Mouse (Mus musculus) stomach, embryonic 14.5 days (tissue): ENCODE results near the gene Hes3. TPM values are rescaled to one million over a fixed set of nuclear protein-coding genes. Genes with fewer than 3 reads are reported as not detected.

Source experiments
- ATAC-seq: fragments of 200-750 bp; cut with Nextera tagmentation; 2 replicates; pipeline ENCODE4 v1.8.0; 2017; ENCODE audit warnings: low read depth, moderate TSS enrichment; ENCODE audit not compliant: insufficient number of reproducible peaks, insufficient read depth, low FRiP score
- H3K27ac ChIP-seq: fragments of 300-500 bp; sonication (generic); 2 replicates; pipeline ENCODE4 v1.5.1; 2014; ENCODE audit warnings: mild to moderate bottlenecking, low read length, moderate library complexity, mixed read lengths
- H3K27me3 ChIP-seq: fragments of 300-500 bp; sonication (generic); 2 replicates; pipeline ENCODE4 v1.6.1; 2014; ENCODE audit warnings: low read length, control low read depth, mixed read lengths; ENCODE audit not compliant: control insufficient read depth, insufficient read depth
- H3K36me3 ChIP-seq: fragments of 300-500 bp; sonication (generic); 2 replicates; pipeline ENCODE4 v1.6.1; 2014; ENCODE audit warnings: mild to moderate bottlenecking, control low read depth, low read length, moderate library complexity, mixed read lengths; ENCODE audit not compliant: control insufficient read depth, insufficient read depth
- H3K4me1 ChIP-seq: fragments of 300-500 bp; sonication (generic); 2 replicates; pipeline ENCODE4 v1.6.1; 2014; ENCODE audit warnings: low read length, control low read depth, mixed read lengths; ENCODE audit not compliant: control insufficient read depth, insufficient read depth
- H3K4me2 ChIP-seq: fragments of 300-500 bp; sonication (generic); replicated peaks from 2 replicates; pipeline ENCODE4 v1.6.1; 2014; ENCODE audit warnings: low read depth, low read length, control low read depth
- H3K4me3 ChIP-seq: fragments of 300-500 bp; sonication (generic); 2 replicates; pipeline ENCODE4 v1.5.1; 2014; ENCODE audit warnings: low read depth, low read length, control low read depth
- H3K9ac ChIP-seq: fragments of 300-500 bp; sonication (generic); replicated peaks from 2 replicates; pipeline ENCODE4 v1.6.1; 2014; ENCODE audit warnings: low read depth, mild to moderate bottlenecking, control low read depth, low read length, moderate library complexity, mixed read lengths
- H3K9me3 ChIP-seq: fragments of 300-500 bp; sonication (generic); 2 replicates; pipeline ENCODE4 v1.6.1; 2016; ENCODE audit warnings: low read depth, low read length, control low read depth; ENCODE audit not compliant: control insufficient read depth
- WGBS: fragments of 180-500 bp; shearing (Covaris S2); extraction: QIAGEN DNeasy Blood & Tissue Kit; methylation state at CpG from one replicate; pipeline ENCODE4 v1.1.7; 2014; 5-methylcytosine and 5-hydroxymethylcytosine counted together
- polyA plus RNA-seq: library from polyadenylated mRNA; unstranded; fragments of >200 nt; fragmentation: Nextera tagmentation; extraction: Ambion mirVana; gene quantifications from 2 replicates; pipeline ENCODE4 v1.2.1, GENCODE M21; 2014

Hes3 gene
- 0.43 TPM in 1 of 2 replicates, not detected in the other for polyA plus RNA-seq

DNA sequence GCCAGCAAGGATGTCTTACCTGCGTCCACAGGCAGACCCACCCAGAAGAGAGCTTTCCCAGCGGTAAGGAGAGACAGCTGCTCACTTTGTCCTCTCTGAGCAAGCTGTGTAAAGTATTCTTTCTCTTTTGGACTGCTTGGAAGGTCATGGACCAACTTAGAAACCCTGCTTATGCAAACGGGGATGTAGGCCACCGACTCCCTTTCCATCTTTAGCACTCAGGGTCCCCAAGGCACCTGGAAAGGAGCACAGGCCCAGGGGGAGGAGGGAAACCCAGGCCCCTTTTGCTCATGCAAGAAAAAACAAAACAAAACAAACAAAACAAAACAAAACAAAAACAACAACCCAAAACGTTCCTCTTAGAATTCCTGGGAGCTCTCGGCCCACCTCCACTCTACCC, at the start of gene Hes3:
Gene Hes3, minus strand, starts transcription at position 101 of the 400 bp plus-strand sequence.
- no peak for ATAC-seq
- no peaks in the 10 kb centered on the region for H3K9me3 ChIP-seq
- H3K9ac ChIP-seq: no peak within 1 kb of the TSS
- 33% methylated on average over 6 of the region's 6 CpGs for WGBS
- peak within 1 kb of the TSS; percentile 8; the same call in 1 of the 2 replicates for H3K4me3 ChIP-seq
- H3K4me1 ChIP-seq: peaks cover 19% of the 10 kb centered on the region; the same call in 1 of the 2 replicates
- no peaks in the 10 kb centered on the region for H3K36me3 ChIP-seq
- peaks cover 43% of the 10 kb centered on the region for H3K27me3 ChIP-seq
- no peak within 1 kb of the TSS for H3K27ac ChIP-seq
- H3K4me2 ChIP-seq: peak within 1 kb of the TSS; percentile 37

DNA sequence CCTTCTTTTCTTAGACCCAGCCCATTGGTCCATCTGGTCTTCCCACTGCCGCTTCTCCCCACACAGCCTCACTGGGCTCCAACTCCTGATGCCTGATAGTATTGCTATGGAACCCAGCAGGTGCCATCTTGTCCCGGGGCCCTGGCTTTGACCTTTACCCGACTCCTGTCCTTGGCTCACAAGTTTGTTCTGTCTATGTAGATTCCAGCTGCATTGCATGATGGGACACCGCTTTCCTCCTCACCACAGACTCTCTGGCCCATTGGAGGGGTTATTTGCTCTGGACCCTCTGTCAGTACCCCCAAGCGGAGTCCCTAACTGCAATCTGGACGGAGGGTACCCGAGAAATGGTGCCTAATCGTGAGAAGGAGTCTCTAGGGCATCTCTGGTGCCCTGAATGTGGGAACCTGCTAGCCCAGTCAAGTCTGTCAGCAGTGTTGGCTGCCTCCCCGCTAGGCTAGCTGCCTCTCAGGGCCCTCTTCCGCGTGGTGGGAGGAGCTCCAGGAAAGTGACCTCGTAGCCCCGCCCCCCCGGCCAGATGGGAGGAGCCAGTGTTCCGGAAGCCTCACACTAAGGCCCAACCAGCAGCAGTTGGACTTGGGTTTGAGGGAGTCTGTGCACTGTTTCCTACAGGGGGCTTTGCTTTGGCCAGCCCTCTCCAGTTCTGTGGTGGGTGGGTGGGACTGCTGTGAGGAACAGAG, 49.3 kb upstream of the Hes3 start:
- Histone ChIP-seq H3K9me3 (no peaks in the 10 kb centered on the region), H3K4me1 (peaks cover 13% of the 10 kb centered on the region; the same call in 1 of the 2 replicates), H3K27ac (no peak overlapping the region), H3K4me3 (no peak overlapping the region), H3K36me3 (no peaks in the 10 kb centered on the region), H3K4me2 (no peak overlapping the region), H3K9ac (no peak overlapping the region), H3K27me3 (peaks cover 28% of the 10 kb centered on the region)
- 37% methylated on average over 15 of the region's 15 CpGs for WGBS
- ATAC-seq: no peak

DNA sequence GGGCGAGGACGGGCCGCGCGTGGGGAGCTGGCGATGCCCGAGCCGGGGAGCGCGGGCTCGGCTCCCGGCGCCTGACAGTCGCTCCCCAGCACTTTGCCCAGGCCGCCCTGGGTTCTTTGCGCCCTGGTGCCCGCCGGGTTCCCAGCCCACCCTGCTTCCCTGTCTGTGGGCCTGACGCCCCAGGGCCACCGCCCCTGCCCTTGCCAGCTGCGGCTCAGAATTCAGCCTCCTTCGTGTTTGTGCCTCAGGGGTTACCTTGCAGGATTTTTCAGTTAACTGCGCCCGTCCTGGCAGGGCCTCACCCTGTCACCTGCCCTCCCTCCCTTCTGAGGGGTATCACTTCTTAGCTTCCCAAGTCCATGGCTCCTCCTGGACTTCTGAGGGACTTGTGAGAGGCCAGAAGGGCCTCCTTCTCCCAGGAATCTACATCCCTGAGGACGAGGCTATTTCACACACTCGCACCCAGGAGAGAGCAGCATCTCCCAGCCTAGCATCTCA, 47.9 kb upstream of the Hes3 start:
- no peaks in the 10 kb centered on the region for H3K9me3 ChIP-seq
- peaks cover 7% of the 10 kb centered on the region for H3K36me3 ChIP-seq
- H3K9ac ChIP-seq: no peak overlapping the region; the same call in 1 of the 2 replicates
- H3K4me3 ChIP-seq: peak overlapping the region; percentile 49
- H3K4me1 ChIP-seq: 0 out of 2 replicates have a peak, but pooled peaks cover 9% of the 10 kb centered on the region
- peaks cover 28% of the 10 kb centered on the region for H3K27me3 ChIP-seq
- 2% methylated on average over 20 of the region's 26 CpGs for WGBS
- peak overlapping the region; percentile 100 for H3K4me2 ChIP-seq
- no peak overlapping the region for H3K27ac ChIP-seq
- ATAC-seq: no peak

DNA sequence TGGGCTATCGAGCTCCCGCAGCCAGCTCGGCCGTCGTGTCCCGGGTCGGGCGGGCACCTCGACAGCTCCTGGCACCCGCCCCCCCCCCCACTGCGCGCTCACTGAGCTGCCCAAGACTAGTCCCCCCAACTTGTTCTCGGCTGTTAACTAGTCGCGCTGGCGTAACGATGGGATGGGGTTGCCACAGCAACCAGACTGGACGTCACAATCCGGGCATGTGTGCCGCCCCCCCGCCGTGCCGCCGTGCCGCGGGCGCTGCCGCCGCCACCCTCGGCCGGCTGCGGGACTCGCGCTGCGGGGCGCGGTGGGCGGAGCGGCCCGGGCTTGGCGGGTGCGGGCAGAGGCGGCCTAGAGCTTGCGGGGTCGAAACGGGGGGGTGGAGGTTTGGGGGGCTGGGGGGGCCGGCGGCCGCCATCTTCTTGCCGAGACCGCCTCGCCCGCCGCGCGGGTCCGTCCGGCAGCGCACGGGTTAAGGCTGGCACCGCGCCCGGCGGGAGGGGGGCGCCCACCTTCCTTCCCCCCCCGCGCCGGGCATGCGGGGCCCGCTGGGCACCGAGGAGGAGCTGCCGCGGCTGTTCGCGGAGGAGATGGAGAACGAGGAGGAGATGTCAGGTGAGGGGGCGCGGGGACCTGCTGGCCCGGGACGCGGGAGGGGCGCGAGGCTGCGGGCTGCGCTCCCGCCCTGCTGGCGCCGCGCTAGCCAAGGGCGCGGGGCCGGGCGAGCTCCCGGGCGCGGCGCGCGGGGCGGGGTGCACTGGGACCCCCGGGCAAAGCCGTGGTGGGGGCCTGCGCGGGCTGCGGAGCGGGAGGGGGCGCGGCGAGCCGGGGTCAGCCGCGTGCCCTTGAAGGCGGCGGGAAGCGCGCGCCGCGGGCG, 47.2 kb upstream of the Hes3 start, which contains the start of gene Chd5:
Gene Chd5, plus strand, starts transcription at position 233 of the 874 bp plus-strand sequence.
- 1% methylated on average over 62 of the region's 120 CpGs for WGBS
- no peaks in the 10 kb centered on the region for H3K9me3 ChIP-seq
- H3K4me2 ChIP-seq: peak within 1 kb of the TSS; percentile 100
- no peak for ATAC-seq
- no peak within 1 kb of the TSS; the same call in 1 of the 2 replicates for H3K9ac ChIP-seq
- 0 out of 2 replicates have a peak, but pooled peaks cover 9% of the 10 kb centered on the region for H3K4me1 ChIP-seq
- H3K27ac ChIP-seq: no peak within 1 kb of the TSS
- H3K27me3 ChIP-seq: peaks cover 28% of the 10 kb centered on the region
- H3K36me3 ChIP-seq: peaks cover 14% of the 10 kb centered on the region
- H3K4me3 ChIP-seq: peak within 1 kb of the TSS; percentile 49

DNA sequence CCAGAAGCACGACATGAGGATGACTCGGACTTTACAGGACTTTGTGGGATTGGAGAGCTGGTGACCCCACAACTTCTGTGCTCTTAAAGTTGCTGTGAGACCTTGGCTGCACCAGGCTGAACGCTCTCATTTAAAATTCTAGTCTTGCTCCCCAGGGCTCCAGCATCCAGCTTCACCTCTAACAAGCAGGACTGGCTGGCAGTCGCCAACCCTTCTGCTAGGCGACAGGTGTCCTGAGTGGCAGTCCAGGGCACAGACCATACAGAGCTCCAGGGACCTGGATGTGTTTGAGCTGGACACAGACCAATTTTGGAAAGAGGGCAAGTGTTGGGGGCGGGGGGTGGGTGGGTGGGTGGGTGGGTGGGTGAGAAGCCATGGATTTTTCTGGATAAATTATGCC, 46.3 kb upstream of the Hes3 start:
- Histone ChIP-seq H3K9me3 (no peaks in the 10 kb centered on the region), H3K4me1 (0 out of 2 replicates have a peak, but pooled peaks cover 9% of the 10 kb centered on the region), H3K4me3 (no peak overlapping the region), H3K9ac (no peak overlapping the region), H3K4me2 (no peak overlapping the region), H3K36me3 (peaks cover 23% of the 10 kb centered on the region), H3K27ac (no peak overlapping the region), H3K27me3 (peaks cover 28% of the 10 kb centered on the region)
- 36% methylated on average over 6 of the region's 6 CpGs for WGBS
- no peak for ATAC-seq

DNA sequence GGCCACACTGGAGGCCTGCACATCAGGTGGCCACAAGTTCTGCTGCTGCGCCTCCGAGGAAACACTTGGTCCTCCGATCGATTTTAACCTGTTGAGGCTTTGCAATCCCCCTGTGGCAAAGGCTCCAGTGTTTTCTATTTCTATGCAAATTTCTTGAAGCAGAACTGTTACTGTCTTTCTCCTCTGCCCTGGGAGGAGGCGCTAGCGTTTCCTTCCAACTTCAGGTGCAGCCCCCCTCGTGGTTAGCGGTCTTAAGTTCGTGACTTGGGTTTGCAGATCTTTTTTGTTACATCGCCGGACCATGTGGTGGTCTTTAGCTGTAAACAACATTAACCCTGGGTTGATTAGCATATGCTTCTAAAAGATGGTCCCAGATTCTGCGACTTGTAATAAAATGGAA, 42.1 kb upstream of the Hes3 start:
- Histone ChIP-seq H3K27ac (no peak overlapping the region), H3K4me3 (no peak overlapping the region), H3K4me2 (no peak overlapping the region), H3K9ac (no peak overlapping the region), H3K27me3 (peaks cover 12% of the 10 kb centered on the region), H3K9me3 (no peaks in the 10 kb centered on the region), H3K36me3 (peaks cover 58% of the 10 kb centered on the region), H3K4me1 (no peaks in the 10 kb centered on the region)
- ATAC-seq: no peak
- 95% methylated on average over 12 of the region's 12 CpGs for WGBS

DNA sequence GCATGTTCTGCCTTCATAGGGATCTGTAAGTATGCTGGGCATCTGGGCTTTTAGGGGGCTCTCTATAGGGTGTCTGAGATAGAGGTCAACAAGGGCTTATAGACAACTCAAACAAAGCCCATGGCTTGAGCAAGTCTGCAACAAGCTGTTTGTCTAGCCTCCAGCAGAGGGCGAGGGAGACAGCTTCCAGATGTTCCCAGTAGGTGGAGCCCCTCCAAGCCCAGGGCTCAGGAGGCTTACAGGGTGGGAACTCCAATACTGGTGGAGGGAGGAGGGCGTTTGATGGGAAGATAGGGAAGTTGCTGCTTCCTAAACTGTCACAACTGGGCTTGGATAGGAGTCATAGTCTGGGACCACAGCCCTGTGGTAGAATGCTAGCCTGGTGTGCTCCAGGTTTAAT, 41.5 kb upstream of the Hes3 start:
- peak; percentile 14; the same call in 1 of the 2 replicates for ATAC-seq
- H3K27ac ChIP-seq: no peak overlapping the region
- H3K36me3 ChIP-seq: peaks cover 62% of the 10 kb centered on the region
- H3K9me3 ChIP-seq: no peaks in the 10 kb centered on the region
- WGBS: 32% methylated on average over 2 of the region's 2 CpGs
- H3K9ac ChIP-seq: no peak overlapping the region
- H3K4me2 ChIP-seq: no peak overlapping the region
- no peaks in the 10 kb centered on the region for H3K4me1 ChIP-seq
- H3K4me3 ChIP-seq: no peak overlapping the region
- 0 out of 2 replicates have a peak, but pooled peaks cover 7% of the 10 kb centered on the region for H3K27me3 ChIP-seq

DNA sequence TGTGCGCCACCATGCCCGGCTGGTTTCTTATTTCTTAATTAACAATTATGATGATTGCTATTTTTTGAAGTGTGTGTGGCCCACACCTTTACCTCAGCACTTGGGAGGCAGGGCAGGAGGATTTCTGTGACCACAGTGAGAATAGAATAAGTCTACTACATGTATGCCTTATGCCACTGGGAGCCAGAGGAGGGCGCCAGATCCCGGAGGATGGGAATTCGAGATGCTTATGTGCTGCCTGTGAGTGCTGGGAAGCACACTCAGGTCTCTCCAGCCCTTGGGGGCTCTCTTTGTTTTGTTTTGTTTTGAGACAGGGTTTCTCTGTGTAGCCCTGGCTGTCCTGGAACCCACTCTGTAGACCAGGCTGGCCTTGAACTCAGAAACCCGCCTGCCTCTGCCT, 37.2 kb upstream of the Hes3 start:
- Histone ChIP-seq H3K9ac (no peak overlapping the region), H3K27me3 (no peaks in the 10 kb centered on the region), H3K4me1 (peaks cover 10% of the 10 kb centered on the region), H3K4me2 (no peak overlapping the region), H3K9me3 (no peaks in the 10 kb centered on the region), H3K27ac (no peak overlapping the region), H3K4me3 (no peak overlapping the region), H3K36me3 (peaks cover 54% of the 10 kb centered on the region)
- 80% methylated on average over 6 of the region's 6 CpGs for WGBS
- ATAC-seq: no peak
